Mouse (Mus musculus) left cerebral cortex, postnatal 25 days (tissue): Measurements from ENCODE around the gene Pcsk5. TPM values are rescaled to one million over a fixed set of nuclear protein-coding genes. Genes with fewer than 3 reads are reported as not detected.

Experiments used
- DNase-seq, 2 experiments: peaks; one replicate each; pipeline ENCODE4 v3.0.0; 2022; ENCODE audit warnings: low spot score in 2 of 2, mixed read lengths in 1 of 2
- intact Hi-C: fragments of 180-260 bp; cut with DNase I; formaldehyde crosslinking; loops from one replicate; pipeline ENCODE4 v1.15.1; 2025
- total RNA-seq, 2 experiments: library from RNA; stranded (reverse); gene quantifications; 2 replicates each; pipeline ENCODE4 v1.2.3; 2021

Gene Pcsk5
- total RNA-seq, 2 experiments from 2014 or later: 12.6 to 14.4 TPM

DNA sequence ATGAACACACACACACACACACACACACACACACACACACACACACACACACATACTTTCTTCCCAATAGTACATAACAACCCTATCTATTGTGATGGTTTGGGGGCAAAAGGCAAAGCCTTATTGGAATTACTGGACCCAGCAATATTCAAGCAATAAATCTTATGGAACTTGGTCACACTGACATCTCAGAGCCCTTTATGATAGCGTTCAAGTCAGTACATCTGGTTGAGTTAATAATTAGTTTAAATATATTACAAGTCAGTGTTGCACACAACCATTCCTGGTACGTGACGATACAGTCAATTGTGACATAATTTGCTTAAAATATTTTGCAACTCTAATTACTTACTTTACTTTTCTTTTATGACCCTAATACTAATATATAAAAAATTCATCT is 22.4 kb downstream of the Pcsk5 start:
- intact Hi-C loops: no loop called here

DNA sequence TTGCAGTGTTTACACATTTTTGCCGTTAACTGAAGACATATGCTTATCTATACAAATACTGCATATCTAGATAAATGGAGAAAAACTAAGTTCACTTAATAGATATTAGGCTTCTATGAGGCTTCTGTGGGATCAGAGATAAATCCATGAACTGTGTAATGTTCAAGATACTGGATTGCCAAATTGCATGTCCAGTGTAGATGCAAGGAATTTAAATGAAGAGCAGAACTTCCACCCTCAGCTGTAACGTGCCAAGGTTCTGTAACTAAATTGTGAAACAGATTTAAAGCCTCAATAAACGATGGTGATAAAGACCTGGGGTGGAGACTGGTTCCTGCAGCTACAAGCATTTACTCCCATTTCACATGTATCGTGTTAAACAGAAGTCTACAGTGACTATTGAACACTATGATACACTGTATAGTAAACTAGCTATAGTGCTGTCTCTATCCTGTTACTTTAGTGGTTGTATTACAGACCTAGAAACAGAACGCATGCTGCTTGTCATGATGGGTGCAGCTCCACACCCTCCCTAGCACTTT is 23.9 kb downstream of the Pcsk5 start:
- intact Hi-C loops: no loop called here
- no peak for DNase-seq

More for the DNA sequence above, 22.4 kb downstream of the Pcsk5 start:
- no peak for DNase-seq

- intact Hi-C loops: no loop called here
- DNase-seq: peak in 1 of 2 experiments; percentile 34
Measured at GRCm38 (mm10) chr19:17812661-17813060, 24.8 kb downstream of the Pcsk5 start.

- intact Hi-C loops: no loop called here
- DNase-seq: no peak
Measured at GRCm38 (mm10) chr19:17806626-17807025, 30.8 kb downstream of the Pcsk5 start.

DNA sequence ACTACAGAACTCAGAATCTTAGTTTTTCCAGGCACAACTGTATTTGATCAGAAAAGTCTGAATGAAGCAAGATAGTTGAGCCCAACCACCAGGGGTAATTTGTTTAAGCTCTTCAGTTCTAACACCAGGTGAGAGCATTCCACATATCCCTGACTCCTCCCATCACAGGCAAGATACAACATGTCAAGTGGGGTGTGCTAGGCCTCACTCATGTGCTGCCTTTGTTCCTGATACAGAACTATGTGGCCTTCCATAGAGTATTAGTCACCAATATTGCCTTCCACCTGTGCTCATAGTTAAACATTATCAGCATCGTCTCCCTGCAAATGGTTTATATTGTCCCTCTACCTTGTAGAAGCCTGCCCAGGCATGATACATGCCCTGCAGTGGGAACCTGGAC is 36.6 kb downstream of the Pcsk5 start:
- no peak for DNase-seq
- intact Hi-C loops: no loop called here

- DNase-seq: peak in 1 of 2 experiments; percentile 47
- intact Hi-C loops: no loop called here
Measured at GRCm38 (mm10) chr19:17799419-17800185, 37.8 kb downstream of the Pcsk5 start.

DNA sequence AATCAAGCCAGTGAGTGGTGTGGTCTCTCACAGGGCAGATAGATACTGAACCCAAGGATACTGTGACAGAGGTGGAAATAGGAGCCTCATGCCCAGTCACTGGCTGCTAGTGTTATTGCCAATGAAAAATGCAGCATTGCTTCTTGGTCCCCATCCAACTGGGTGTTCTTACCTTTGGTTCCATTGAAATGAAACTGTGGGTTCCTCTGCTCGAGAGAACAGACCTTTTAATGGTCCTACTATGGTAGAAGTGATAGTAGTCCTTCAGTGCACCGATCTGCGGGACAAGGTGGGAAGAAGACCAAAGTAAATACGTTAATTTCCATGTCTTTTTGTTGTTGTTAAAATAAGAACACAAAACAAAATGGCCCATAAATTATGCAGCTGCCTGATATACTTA is 44.0 kb downstream of the Pcsk5 start:
- intact Hi-C loops: no loop called here
- no peak for DNase-seq

- intact Hi-C loops: no loop called here
Measured at GRCm38 (mm10) chr19:17791485-17792052, 45.9 kb downstream of the Pcsk5 start.

GRCm38 (mm10) chr19:17788617-17789317 is 48.7 kb downstream of the Pcsk5 start:
- intact Hi-C loops: no loop called here
- DNase-seq: no peak

More at GRCm38 (mm10) chr19:17791485-17792052, 45.9 kb downstream of the Pcsk5 start:
- DNase-seq: no peak

GRCm38 (mm10) chr19:17786744-17787143 is 50.7 kb downstream of the Pcsk5 start:
- intact Hi-C loops: no loop called here
- no peak for DNase-seq

DNA sequence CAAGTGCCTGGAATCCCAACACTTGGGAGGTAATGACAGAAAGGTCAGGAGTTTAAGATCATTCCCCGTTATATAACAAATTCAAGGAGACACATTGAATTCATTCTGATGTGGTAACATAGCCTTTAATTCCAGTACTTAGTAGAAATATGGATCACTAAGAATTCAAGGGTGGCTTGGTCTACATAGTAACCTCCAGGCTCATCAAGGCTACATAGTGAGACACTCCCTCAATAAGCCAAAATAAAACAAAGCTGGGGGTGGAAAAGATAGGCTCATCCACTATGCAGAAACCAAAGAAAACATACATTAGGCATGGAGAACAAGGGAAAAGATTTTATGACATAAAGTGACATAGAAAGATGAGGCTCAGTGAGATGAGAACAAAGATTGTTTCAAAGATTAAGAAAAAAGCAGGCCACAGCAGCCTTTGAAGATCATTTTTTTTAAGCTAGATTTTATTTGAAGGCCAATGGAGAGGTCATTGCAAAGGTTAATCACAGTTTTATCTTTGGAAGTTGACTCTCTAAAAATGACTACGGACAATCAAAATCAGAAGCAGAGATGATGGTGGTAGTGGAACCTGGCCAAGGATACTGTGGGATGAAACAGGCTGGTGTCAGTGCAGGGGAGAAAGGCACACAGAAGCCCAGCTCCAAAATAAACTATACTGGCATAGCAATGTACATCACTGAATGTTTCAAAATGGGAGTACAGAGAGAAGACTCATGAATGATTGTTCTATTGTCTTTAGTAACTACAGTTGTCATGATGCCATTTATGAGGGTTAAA is 52.8 kb downstream of the Pcsk5 start:
- intact Hi-C loops: no loop called here
- no peak for DNase-seq

- intact Hi-C loops: no loop called here
- DNase-seq: no peak
Measured at GRCm38 (mm10) chr19:17783231-17783630, 54.2 kb downstream of the Pcsk5 start.

GRCm38 (mm10) chr19:17781323-17781722 is 56.1 kb downstream of the Pcsk5 start:
- no peak for DNase-seq

GRCm38 (mm10) chr19:17775943-17776342 is 61.5 kb downstream of the Pcsk5 start:
- no peak for DNase-seq
- intact Hi-C loops: no loop called here

More at GRCm38 (mm10) chr19:17781323-17781722, 56.1 kb downstream of the Pcsk5 start:
- intact Hi-C loops: no loop called here

DNA sequence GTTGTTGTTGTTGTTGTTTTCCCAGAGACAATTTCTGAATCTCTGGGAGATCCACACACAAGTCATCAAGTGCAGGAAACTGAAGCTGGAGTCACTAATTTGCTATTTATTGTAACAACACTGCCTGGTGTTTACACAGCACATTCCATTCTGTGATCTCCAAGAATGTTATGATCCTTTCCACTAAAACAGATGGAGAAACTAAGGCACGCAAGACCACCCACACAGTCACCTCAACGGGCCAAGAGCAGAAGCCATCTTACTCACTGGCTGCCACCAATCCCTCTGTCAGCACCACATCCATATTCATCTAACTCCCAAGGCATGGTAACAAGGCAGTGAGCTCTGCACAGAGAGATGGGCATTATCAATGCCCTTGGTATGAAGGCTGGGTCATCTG is 62.3 kb downstream of the Pcsk5 start:
- intact Hi-C loops: no loop called here
- no peak for DNase-seq

- intact Hi-C loops: no loop called here
- DNase-seq: no peak
Measured at GRCm38 (mm10) chr19:17774061-17774460, 63.4 kb downstream of the Pcsk5 start.

DNA sequence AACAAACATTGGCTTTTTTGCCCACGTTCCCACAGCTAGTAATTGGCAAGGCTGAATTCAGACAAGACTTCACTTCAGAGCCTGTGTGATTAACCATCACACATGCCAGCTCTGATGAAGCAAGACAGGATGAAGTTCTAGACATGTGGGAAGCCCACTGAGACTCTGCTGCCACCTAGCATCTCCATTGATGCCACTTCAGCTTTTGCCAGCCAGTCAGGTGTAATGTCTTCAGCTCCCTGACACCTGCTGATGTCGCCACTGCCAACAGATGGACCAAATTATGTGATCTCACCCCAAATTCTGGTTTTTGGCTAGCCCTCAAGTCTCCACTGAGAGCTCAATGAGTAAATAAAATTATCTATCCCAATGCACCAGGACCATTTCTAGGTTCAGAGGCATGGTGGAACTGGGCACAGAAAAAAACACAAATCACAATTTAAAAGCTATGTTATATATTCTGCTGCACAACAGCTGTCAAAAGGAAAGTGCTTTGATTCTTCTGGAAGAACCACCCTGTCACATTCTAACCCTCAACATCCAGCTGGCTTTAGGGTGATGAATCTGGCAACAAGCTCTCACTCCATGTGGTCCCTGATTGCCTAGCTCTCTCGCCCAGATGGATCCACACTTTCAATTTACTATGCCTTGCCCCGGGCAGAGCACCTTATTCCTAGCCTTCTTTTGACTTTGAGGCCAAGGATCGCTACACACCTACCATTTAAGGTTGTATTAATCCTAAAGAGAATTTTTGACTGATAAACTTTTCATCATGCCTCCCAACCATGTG is 67.6 kb downstream of the Pcsk5 start:
- intact Hi-C loops: loop anchor here (10.0 kb wide), 1 partner anchor 285 kb away; no protein-coding TSS in a partner anchor
- DNase-seq: peak in 1 of 2 experiments; percentile 44

- no peak for DNase-seq
- intact Hi-C loops: loop anchor here (10.0 kb wide), 1 partner anchor 280 kb away; no protein-coding TSS in a partner anchor
Measured at GRCm38 (mm10) chr19:17765001-17765400, 72.4 kb downstream of the Pcsk5 start.

- intact Hi-C loops: loop anchor here (10.0 kb wide), 1 partner anchor 278 kb away; no protein-coding TSS in a partner anchor
Measured at GRCm38 (mm10) chr19:17762740-17763139, 74.7 kb downstream of the Pcsk5 start.

More at GRCm38 (mm10) chr19:17762740-17763139, 74.7 kb downstream of the Pcsk5 start:
- no peak for DNase-seq
